Mouse (Mus musculus) embryo, embryonic 10.5 days (tissue): ENCODE results near the gene Ugt1a9.

ENCODE experiments used
- DNase-seq: peaks from one replicate; pipeline ENCODE4 v3.0.0-alpha.2; 2015; ENCODE audit warnings: low spot score

Ugt1a9 gene

DNA sequence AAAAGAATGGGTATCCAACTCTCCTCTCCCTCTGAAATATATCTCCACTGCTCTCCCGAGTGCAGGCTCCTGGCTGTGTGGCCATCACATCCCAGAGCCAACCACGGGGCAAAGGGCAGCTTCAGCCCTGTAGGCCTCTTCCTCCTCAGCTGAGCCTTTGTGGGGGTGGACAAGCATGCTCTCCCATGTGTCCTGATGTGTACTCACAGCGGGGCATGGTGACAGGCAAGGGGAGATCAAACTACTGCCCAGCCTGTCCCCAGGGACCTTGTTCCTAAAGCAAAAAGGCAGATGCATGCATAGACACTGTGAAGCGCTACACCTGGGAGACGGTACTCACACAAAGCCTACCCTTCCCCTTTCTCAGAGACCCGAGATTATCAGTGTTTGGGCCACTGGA is 189.5 kb downstream of the Ugt1a9 start:
- no peak for DNase-seq

DNA sequence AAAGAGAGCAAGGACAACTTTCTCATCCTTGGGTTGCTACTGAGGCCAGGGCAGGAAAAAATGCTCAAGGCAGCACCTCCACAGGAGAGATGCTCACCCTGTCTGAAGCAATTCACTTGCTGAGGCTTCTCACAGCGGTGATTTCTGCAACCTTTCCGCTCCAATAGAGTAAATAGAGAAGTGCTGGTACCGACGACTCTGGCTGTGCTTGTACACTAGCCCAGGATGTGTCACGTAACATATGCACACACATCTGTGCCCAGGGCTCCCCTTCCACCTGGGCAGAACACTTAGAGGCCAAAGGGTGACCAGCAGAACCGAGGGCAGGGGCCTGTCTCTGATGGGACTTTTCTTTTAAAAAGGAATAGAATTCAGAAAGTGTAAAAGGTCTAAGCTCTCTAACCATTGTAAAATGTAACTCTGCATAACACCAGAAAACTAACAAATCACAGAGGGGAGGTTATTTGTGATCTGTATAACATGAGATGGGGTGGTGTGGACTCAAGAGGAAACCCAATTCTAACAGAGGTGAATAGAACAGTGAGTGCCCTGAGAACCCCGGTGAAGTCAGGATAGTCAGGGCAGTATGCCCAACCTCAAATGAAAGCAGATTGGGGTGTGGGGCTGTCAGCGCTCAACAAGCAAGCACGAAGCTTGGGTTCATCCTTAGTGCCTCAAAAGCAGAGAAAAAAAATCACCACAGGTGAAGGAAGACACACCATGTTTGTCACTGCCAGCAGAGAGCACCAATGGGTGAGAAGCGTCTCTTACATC is 190.2 kb downstream of the Ugt1a9 start:
- no peak for DNase-seq

DNA sequence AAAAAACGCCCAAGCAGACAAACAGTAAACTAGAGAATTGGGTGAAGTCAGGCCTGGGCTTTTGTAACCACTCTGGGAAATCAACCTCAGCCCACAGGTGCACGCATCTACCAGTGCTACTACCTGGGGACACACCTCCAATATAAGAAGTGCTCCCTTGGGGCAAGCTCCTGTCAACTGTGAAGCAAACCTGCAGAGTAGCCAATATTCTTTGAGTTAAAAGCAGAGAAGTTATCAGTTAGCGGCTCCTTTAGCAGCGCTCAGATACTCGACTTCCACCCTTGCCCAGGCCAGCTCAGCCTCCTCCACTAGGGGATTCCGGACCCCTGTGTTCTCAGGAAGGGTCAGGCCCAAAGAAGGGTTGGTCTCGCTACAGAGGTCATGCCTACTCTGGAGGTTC is 191.1 kb downstream of the Ugt1a9 start:
- DNase-seq: no peak

DNA sequence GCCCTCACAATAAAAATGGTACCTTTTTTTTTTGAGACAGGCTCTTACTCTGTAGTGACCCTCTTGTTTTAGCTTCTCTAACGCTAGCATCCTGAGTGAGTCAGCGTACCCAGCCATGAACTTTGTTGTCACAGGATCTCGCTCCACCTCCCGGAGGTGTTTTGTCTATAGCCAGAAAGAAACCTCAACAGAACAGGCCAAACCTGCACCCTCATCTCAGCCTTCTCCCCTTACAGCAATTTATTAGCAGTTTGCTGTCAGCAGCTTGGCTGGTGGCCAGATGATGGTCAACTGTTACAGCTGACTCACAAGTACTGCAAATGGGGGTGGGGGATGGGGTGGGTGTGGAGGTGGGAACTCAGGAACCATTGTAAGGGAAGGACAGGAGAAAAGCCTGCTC is 191.7 kb downstream of the Ugt1a9 start:
- no peak for DNase-seq

DNA sequence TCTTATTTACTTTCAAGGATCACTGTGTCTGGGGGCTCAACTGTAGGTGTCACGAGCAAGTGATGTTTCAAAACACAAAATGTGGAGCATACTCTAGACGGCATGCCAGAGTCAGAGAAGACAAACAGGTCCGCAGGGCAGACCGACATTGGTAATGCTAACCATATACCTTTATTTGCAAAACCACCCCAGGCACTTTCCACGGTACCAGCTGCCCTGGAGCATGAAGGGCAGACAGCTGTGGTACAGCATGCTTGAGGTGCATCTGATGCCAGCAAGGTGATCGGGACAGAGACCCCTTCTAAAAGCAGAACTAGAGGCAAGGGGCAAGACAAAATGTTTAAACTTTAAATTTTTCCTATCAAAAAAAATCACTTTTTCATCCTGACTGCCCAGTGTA is 192.4 kb downstream of the Ugt1a9 start:
- no peak for DNase-seq

DNA sequence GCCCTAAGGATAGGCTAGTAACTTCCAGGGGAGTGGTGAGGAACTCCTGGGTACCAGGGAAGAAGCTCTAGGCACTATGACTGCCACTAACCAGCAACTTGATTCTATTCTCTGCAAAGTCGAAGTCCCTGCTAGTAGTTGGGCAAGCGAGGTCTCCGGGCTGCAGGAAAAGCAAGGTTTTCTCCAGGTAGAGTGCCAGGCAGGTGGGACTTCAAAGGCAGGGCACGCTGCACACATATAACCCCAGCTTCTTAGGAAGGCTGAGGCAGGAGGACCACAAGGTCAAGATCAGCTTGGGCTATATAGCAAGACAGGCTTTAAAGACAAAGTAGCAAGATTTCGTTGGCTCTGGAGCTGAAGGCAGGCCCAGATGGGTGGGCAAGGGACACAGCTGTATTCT is 193.2 kb downstream of the Ugt1a9 start:
- no peak for DNase-seq

DNA sequence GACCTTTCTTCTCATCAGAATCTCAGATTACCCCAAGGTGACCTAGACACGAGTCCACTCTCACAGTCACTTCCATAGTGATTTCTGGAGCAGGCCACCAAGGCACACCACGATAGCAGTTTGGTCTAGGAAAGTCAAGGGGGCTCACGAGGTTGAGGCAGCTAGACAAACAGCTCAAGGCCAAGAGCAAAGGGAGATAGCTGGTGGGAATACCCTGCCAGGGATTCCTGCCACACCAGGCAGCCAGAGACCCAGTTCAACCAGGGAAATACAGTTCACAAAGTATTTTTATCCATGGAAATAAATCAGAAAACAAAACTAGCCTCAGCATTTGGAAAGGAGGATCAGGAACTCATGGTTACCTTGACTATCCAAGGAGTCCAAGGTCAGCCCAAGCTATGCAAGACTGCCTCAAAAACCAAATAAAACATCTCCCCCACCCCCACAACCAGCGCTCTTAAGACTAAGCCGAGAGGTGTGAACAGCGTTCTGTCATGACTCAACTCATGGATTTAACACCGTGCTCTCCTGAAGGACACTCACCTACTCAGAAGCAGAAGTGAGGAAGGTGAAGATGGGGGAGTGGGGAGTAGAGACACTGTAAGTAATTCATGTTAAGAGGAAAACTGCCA is 193.8 kb downstream of the Ugt1a9 start:
- no peak for DNase-seq

DNA sequence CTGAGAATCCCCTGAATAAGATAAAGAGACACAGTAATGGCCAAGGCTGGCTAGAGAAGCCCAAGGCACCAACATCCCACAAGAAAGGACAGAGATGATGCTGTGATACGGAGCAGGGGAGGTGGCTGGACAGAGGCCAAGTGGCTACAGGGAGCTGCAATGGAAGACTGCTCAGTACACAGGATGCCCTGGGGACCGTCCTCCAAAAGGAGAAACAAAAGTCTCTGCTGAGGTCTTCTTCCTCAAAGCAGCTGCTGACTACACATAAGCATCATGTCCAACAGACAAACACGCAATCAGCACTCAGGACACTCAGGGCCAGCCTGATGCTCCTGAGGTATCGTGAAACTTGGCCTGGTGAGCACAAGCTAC is 194.3 kb downstream of the Ugt1a9 start:
- DNase-seq: no peak

DNA sequence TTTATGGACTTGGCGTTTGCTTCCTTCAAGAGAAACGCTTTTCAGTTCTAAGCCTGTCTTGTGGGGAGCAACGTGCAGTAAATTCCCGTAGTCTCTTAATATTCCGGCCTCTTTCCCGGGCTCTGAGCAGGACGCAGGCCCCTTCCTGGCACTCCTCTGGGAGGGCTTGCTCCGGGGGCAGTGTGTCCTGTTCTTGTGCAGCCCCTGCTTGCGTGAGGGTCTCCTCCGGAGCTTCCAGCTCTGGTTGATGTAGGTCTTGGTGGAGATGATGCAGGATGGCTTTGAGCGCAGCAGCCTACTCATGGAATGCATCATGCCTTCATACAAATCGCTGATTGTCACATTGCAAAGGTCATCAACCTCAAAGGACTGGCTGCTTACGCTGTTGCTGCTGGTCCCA is 195.5 kb downstream of the Ugt1a9 start:
- no peak for DNase-seq

DNA sequence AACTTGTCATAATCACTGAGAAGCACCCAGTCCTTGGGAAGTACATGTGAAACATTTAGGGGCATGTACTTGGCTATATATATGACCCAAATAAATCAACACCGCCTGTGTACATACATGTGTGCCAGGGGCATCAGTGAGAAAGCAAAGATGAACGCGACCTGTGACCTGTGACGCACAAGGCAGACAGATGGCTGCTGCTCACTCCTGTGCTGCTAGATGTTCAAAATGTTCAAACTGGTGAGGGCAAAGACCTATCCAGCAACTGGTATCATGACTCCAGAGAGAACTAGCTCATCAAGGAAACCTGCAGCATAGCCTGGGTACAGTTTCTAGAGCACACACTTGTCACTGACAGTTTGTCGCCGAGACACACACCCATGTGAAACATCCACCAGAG is 196.9 kb downstream of the Ugt1a9 start:
- no peak for DNase-seq

DNA sequence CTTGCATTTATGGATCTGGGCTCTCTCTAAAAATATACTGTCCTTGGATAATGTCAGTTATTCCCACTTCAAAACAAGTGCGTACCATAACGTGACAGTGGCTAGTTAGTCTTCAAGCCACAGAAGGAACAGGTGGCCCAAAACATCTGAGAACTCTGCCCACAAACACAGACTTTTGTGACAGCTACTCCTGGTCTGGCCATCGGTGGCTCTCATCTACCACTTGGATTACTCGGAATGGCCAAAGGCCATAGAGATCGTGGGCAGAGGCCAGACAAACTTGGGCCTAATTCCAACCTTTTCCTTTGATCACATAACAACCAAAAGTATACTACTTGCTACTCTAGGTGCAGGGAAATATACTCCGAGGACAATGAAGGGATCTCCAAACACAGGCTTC is 197.5 kb downstream of the Ugt1a9 start:
- no peak for DNase-seq
